ENCODE assay signal across 8 mouse cellular contexts in the genomic region with DNA sequence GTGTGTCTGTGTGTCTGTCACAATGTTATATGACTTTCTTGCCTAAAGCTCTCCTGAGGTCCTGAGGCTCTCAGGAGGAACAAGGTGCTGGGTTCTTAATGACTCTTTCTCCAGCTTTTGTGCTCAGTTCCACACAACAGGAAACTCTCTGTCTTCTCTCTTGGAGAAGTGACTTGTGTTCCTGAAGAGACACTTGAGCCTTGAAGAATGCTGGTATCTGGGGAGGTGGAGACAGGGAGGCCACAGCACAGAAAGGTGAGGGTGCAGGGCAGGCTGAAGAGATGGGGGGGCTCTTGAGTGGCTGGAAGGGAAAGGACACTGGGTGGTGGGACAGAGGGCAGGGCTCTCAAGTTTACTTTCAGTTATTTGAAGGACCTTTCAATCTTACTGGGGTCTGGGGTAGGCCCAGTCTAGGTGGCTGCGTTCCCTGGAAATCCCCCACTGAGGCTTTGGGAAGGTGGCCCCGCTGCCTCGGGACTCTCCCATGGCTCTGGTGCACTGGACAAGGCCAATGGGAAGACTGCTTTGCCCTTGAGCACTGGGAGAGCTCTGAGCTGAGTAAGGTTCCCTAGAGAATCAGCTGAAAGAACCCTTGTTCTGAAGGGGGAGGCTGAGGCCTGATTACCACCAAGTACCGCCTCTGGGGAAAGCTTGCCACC. TPM values are rescaled to one million over a fixed set of nuclear protein-coding genes. Genes with fewer than 3 reads are reported as not detected.
DNase-seq lines count a peak whose midpoint lies in the region; ATAC-seq and TF ChIP-seq lines count a peak whose summit lies in the region.

No protein-coding gene starts in this region.

- intact Hi-C loops in left cerebral cortex, postnatal 36 days (cut with DNase I), result no loop called here

- ATAC-seq in forebrain, embryonic 11.5 days (replicated peaks; ENCODE audit: low FRiP score), result no peak
- no peak for ATAC-seq in forebrain, embryonic 14.5 days
- no peak for ATAC-seq in midbrain, embryonic 12.5 days (ENCODE audit: low FRiP score, low read depth)
- ATAC-seq in midbrain, embryonic 16.5 days, result no peak
- ATAC-seq in liver, embryonic 16.5 days (ENCODE audit: low read depth), result no peak
- no peak for ATAC-seq in stomach, postnatal 0 days (ENCODE audit: low FRiP score, low TSS enrichment)

- no peak overlapping the region for H3K4me2 ChIP-seq in forebrain, embryonic 11.5 days (ENCODE audit: low read depth, low read length, severe bottlenecking)
- H3K4me2 ChIP-seq in forebrain, embryonic 14.5 days (ENCODE audit: low read length), result no peak overlapping the region
- no peak overlapping the region for H3K4me2 ChIP-seq in midbrain, embryonic 12.5 days (replicated peaks)
- H3K4me2 ChIP-seq in midbrain, embryonic 16.5 days (ENCODE audit: low read length), result no peak overlapping the region
- H3K4me2 ChIP-seq in liver, embryonic 16.5 days (ENCODE audit: low read depth, low read length), result no peak overlapping the region
- 0 out of 2 replicates have a peak overlapping the region, but pooled peaks have one; percentile 1 for H3K4me2 ChIP-seq in stomach, postnatal 0 days (replicated peaks; ENCODE audit: low read depth)

- no peak for TF ChIP-seq CTCF in stomach, postnatal 0 days (IDR thresholded peaks at IDR 0.05; ENCODE audit: low read depth)

- peaks cover 23% of the 10 kb centered on the region for H3K4me1 ChIP-seq in forebrain, embryonic 11.5 days (replicated peaks; ENCODE audit: control insufficient read depth, insufficient read depth, low read length)
- peaks cover 24% of the 10 kb centered on the region for H3K4me1 ChIP-seq in forebrain, embryonic 14.5 days (ENCODE audit: control insufficient read depth, insufficient read depth, low read length)
- H3K4me1 ChIP-seq in midbrain, embryonic 12.5 days, result peaks cover 67% of the 10 kb centered on the region
- H3K4me1 ChIP-seq in midbrain, embryonic 16.5 days (ENCODE audit: control insufficient read depth, insufficient read depth, low read length), result peaks cover 26% of the 10 kb centered on the region
- H3K4me1 ChIP-seq in liver, embryonic 16.5 days (ENCODE audit: control insufficient read depth, low read depth, low read length), result peaks cover 46% of the 10 kb centered on the region
- peaks cover 12% of the 10 kb centered on the region for H3K4me1 ChIP-seq in stomach, postnatal 0 days (replicated peaks; ENCODE audit: control insufficient read depth, insufficient read depth)

- DNase-seq in forebrain, embryonic 11.5 days (ENCODE audit: low spot score), result no peak
- DNase-seq in forebrain, embryonic 14.5 days (ENCODE audit: low spot score), result no peak
- DNase-seq in stomach, postnatal 0 days (ENCODE audit: low spot score), result no peak
- no peak for DNase-seq in c-Kit-positive CD71-positive TER-119-positive erythroid progenitor cells, embryonic 14.5 days (ENCODE audit: low spot score)
- no peak for DNase-seq in left cerebral cortex, postnatal 36 days (ENCODE audit: low spot score in 2 of 2)

- H3K9ac ChIP-seq in forebrain, embryonic 11.5 days (ENCODE audit: low read length), result no peak overlapping the region
- H3K9ac ChIP-seq in forebrain, embryonic 14.5 days (ENCODE audit: low read length), result no peak overlapping the region
- H3K9ac ChIP-seq in midbrain, embryonic 12.5 days (replicated peaks), result no peak overlapping the region
- H3K9ac ChIP-seq in midbrain, embryonic 16.5 days (ENCODE audit: low read depth, low read length), result no peak overlapping the region
- H3K9ac ChIP-seq in liver, embryonic 16.5 days (ENCODE audit: low read depth, low read length), result no peak overlapping the region
- H3K9ac ChIP-seq in stomach, postnatal 0 days (ENCODE audit: low read length), result 0 out of 2 replicates have a peak overlapping the region, but pooled peaks have one; percentile 1

- peak overlapping the region; percentile 66; the same call in 1 of the 2 replicates for H3K27ac ChIP-seq in forebrain, embryonic 11.5 days (ENCODE audit: low read depth, low read length)
- H3K27ac ChIP-seq in forebrain, embryonic 14.5 days (ENCODE audit: low read depth, low read length), result no peak overlapping the region
- 0 out of 2 replicates have a peak overlapping the region, but pooled peaks have one; percentile 61 for H3K27ac ChIP-seq in midbrain, embryonic 12.5 days (replicated peaks)
- H3K27ac ChIP-seq in midbrain, embryonic 16.5 days (ENCODE audit: low read length), result no peak overlapping the region
- peak overlapping the region; percentile 85 for H3K27ac ChIP-seq in liver, embryonic 16.5 days (ENCODE audit: low read length)
- H3K27ac ChIP-seq in stomach, postnatal 0 days (replicated peaks), result peak overlapping the region; percentile 94

- 73% methylated on average over 4 of the region's 4 CpGs for WGBS in forebrain, embryonic 11.5 days
- WGBS in forebrain, embryonic 14.5 days, result 79% methylated on average over 4 of the region's 4 CpGs
- WGBS in midbrain, embryonic 12.5 days, result 81% methylated on average over 4 of the region's 4 CpGs
- WGBS in midbrain, embryonic 16.5 days, result 87% methylated on average over 4 of the region's 4 CpGs
- 38% methylated on average over 4 of the region's 4 CpGs for WGBS in liver, embryonic 16.5 days (ENCODE audit: insufficient replicate concordance)
- 54% methylated on average over 4 of the region's 4 CpGs for WGBS in stomach, postnatal 0 days

- H3K36me3 ChIP-seq in forebrain, embryonic 11.5 days (ENCODE audit: control insufficient read depth, insufficient read depth, low read length), result no peaks in the 10 kb centered on the region
- no peaks in the 10 kb centered on the region for H3K36me3 ChIP-seq in forebrain, embryonic 14.5 days (ENCODE audit: control insufficient read depth, insufficient read depth, low read length)
- H3K36me3 ChIP-seq in midbrain, embryonic 12.5 days, result no peaks in the 10 kb centered on the region
- H3K36me3 ChIP-seq in midbrain, embryonic 16.5 days (ENCODE audit: control insufficient read depth, insufficient read depth, low read length), result no peaks in the 10 kb centered on the region
- H3K36me3 ChIP-seq in liver, embryonic 16.5 days (ENCODE audit: control insufficient read depth, insufficient read depth), result no peaks in the 10 kb centered on the region; the same call in 1 of the 2 replicates
- H3K36me3 ChIP-seq in stomach, postnatal 0 days (ENCODE audit: control insufficient read depth, insufficient read depth, low read length), result no peaks in the 10 kb centered on the region

- no peaks in the 10 kb centered on the region for H3K9me3 ChIP-seq in forebrain, embryonic 11.5 days (ENCODE audit: control insufficient read depth, low read length)
- no peaks in the 10 kb centered on the region for H3K9me3 ChIP-seq in forebrain, embryonic 14.5 days (replicated peaks; ENCODE audit: control insufficient read depth, low read length)
- H3K9me3 ChIP-seq in midbrain, embryonic 12.5 days, result no peaks in the 10 kb centered on the region
- no peaks in the 10 kb centered on the region for H3K9me3 ChIP-seq in midbrain, embryonic 16.5 days (replicated peaks; ENCODE audit: control insufficient read depth, low read length, poor library complexity, severe bottlenecking)
- no peaks in the 10 kb centered on the region for H3K9me3 ChIP-seq in liver, embryonic 16.5 days (replicated peaks; ENCODE audit: control insufficient read depth, low read length)
- H3K9me3 ChIP-seq in stomach, postnatal 0 days (ENCODE audit: control insufficient read depth, low read length), result no peaks in the 10 kb centered on the region

- TF ChIP-seq EP300 in stomach, postnatal 0 days (optimal IDR thresholded peaks at IDR 0.05), result no peak

- no peaks in the 10 kb centered on the region for H3K27me3 ChIP-seq in forebrain, embryonic 11.5 days (ENCODE audit: control insufficient read depth, insufficient read depth, low read length)
- no peaks in the 10 kb centered on the region for H3K27me3 ChIP-seq in forebrain, embryonic 14.5 days (replicated peaks; ENCODE audit: control insufficient read depth, insufficient read depth, low read length)
- no peaks in the 10 kb centered on the region for H3K27me3 ChIP-seq in midbrain, embryonic 12.5 days
- H3K27me3 ChIP-seq in midbrain, embryonic 16.5 days (ENCODE audit: control insufficient read depth, insufficient read depth, low read depth, low read length), result no peaks in the 10 kb centered on the region
- no peaks in the 10 kb centered on the region for H3K27me3 ChIP-seq in liver, embryonic 16.5 days (ENCODE audit: control insufficient read depth, insufficient read depth, low read depth, low read length)
- H3K27me3 ChIP-seq in stomach, postnatal 0 days (ENCODE audit: control insufficient read depth, insufficient read depth, low read length), result no peaks in the 10 kb centered on the region

- H3K4me3 ChIP-seq in forebrain, embryonic 11.5 days (ENCODE audit: low read depth, low read length), result no peak overlapping the region
- no peak overlapping the region for H3K4me3 ChIP-seq in forebrain, embryonic 14.5 days (ENCODE audit: low read depth, low read length)
- H3K4me3 ChIP-seq in midbrain, embryonic 12.5 days, result no peak overlapping the region
- no peak overlapping the region for H3K4me3 ChIP-seq in midbrain, embryonic 16.5 days (ENCODE audit: low read depth, low read length)
- no peak overlapping the region for H3K4me3 ChIP-seq in liver, embryonic 16.5 days (ENCODE audit: low read depth, low read length)
- no peak overlapping the region for H3K4me3 ChIP-seq in stomach, postnatal 0 days (ENCODE audit: low read depth, low read length)

RNA-seq across cellular contexts. Expression of a gene that starts 33.9 kb away (rescaled TPM):
- polyA plus RNA-seq in forebrain, embryonic 11.5 days (2014; fragmentation: Nextera tagmentation; extraction: Ambion mirVana), result 27.9 and 33.0 TPM in 2 replicates
- 17.6 and 18.3 TPM in 2 replicates for polyA plus RNA-seq in forebrain, embryonic 14.5 days (2014; fragmentation: Nextera tagmentation; extraction: Ambion mirVana)
- polyA plus RNA-seq in midbrain, embryonic 12.5 days (2016; fragmentation: Nextera tagmentation; extraction: Ambion mirVana), result 31.1 and 32.8 TPM in 2 replicates
- polyA plus RNA-seq in midbrain, embryonic 16.5 days (2015; fragmentation: Nextera tagmentation; extraction: Ambion mirVana), result 15.0 and 15.8 TPM in 2 replicates
- 6.8 and 7.4 TPM in 2 replicates for polyA plus RNA-seq in liver, embryonic 16.5 days (2015; fragmentation: Nextera tagmentation; extraction: Ambion mirVana)
- polyA plus RNA-seq in stomach, postnatal 0 days (2015; fragmentation: Nextera tagmentation; extraction: Ambion mirVana), result 10.3 and 12.0 TPM in 2 replicates
- total RNA-seq in left cerebral cortex, postnatal 36 days (2021), result 10 to 100 TPM; 18.4 to 20.2 TPM

RNA-seq across cellular contexts. Expression of a gene that starts 56.7 kb away (rescaled TPM):
- polyA plus RNA-seq in forebrain, embryonic 11.5 days (2014; fragmentation: Nextera tagmentation; extraction: Ambion mirVana), result 403 and 425 TPM in 2 replicates
- 315 and 338 TPM in 2 replicates for polyA plus RNA-seq in forebrain, embryonic 14.5 days (2014; fragmentation: Nextera tagmentation; extraction: Ambion mirVana)
- 331 and 347 TPM in 2 replicates for polyA plus RNA-seq in midbrain, embryonic 12.5 days (2016; fragmentation: Nextera tagmentation; extraction: Ambion mirVana)
- polyA plus RNA-seq in midbrain, embryonic 16.5 days (2015; fragmentation: Nextera tagmentation; extraction: Ambion mirVana), result 210 and 224 TPM in 2 replicates
- polyA plus RNA-seq in liver, embryonic 16.5 days (2015; fragmentation: Nextera tagmentation; extraction: Ambion mirVana), result 204 and 221 TPM in 2 replicates
- 288 TPM in 2 replicates for polyA plus RNA-seq in stomach, postnatal 0 days (2015; fragmentation: Nextera tagmentation; extraction: Ambion mirVana)
- total RNA-seq in left cerebral cortex, postnatal 36 days (2021), result 10 to 100 TPM; 52.2 to 55.6 TPM

Comparison
In these comparisons a context has a peak if more than half of its experiments do, and no peak if none do; other contexts are left out.
1. H3K27ac ChIP-seq: peak in forebrain, embryonic 11.5 days (single experiment), midbrain, embryonic 12.5 days (single experiment), liver, embryonic 16.5 days (single experiment) and stomach, postnatal 0 days (single experiment); none in forebrain, embryonic 14.5 days (single experiment) and midbrain, embryonic 16.5 days (single experiment).